Mouse (Mus musculus): ENCODE results near the gene Sf3a3.

The Sf3a3 gene

GRCm38 (mm10) chr4:124773995-124774394 lies 59.4 kb downstream of the Sf3a3 start:
- DNase-seq (ENCODE audit: extremely low spot score, low spot score): no peak

GRCm38 (mm10) chr4:124774429-124774828 lies 59.9 kb downstream of the Sf3a3 start:
- DNase-seq (ENCODE audit: extremely low spot score, low spot score): no peak

GRCm38 (mm10) chr4:124781361-124781760 lies 66.8 kb downstream of the Sf3a3 start:
- DNase-seq (ENCODE audit: extremely low spot score, low spot score): no peak

Measured in neural tube, embryonic 10.5 days (tissue).